Mouse (Mus musculus): ENCODE results near the gene Pdcd2l. TPM values are rescaled to one million over a fixed set of nuclear protein-coding genes. Genes with fewer than 3 reads are reported as not detected.

Gene Pdcd2l
- 22.8 to 29.8 TPM (median 27.6 TPM) in 4 replicates for total RNA-seq (2023; ENCODE audit: inconsistent age)

GRCm38 (mm10) chr7:34196132-34197128 is at the start of gene Pdcd2l:
Pdcd2l (minus strand) TSS chr7:34196661.

DNA sequence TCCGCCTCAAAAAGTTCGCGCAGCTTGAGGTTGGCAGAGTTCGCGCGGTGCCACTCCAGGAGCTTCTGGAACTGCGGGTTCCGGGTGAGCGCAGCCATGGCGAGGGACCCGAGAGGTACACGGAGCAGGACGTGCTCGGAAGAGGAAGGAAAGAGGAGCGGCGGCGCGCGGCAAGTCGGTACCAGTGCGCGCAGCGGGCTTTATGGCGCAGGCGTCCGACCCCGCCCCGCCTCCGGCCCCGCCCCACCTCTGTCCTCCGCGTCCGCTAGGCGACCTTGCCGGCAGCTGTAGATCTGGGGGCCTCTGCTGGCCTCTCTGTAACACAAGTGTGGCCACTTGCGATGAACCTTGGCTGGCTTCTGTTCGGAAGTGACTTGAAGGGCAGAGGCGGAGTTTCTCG is 33.7 kb upstream of the Pdcd2l start, which contains the start of gene Gpi1:
Gpi1 (minus strand) TSS at position 221 of the 400 bp plus-strand sequence.

GRCm38 (mm10) chr7:34169454-34169853 is 27.0 kb downstream of the Pdcd2l start, which contains the start of gene Uba2:
Uba2 (minus strand) TSS chr7:34169599.

Other genes with a start within 250 kb of the Pdcd2l start
- not detected in 4 replicates for gene Scgb2b27, start 182.7 kb downstream of the Pdcd2l start, total RNA-seq (2023; ENCODE audit: inconsistent age)
- not detected in 4 replicates for gene Scgb1b27, start 175.2 kb downstream of the Pdcd2l start, total RNA-seq (2023; ENCODE audit: inconsistent age)
- not detected in 4 replicates for gene Scgb1b30, start 101.2 kb downstream of the Pdcd2l start, total RNA-seq (2023; ENCODE audit: inconsistent age)
- gene Wtip, start 63.4 kb downstream of the Pdcd2l start, total RNA-seq (2023; ENCODE audit: inconsistent age) = not detected in 4 replicates
- gene Uba2, start 27.1 kb downstream of the Pdcd2l start, total RNA-seq (2023; ENCODE audit: inconsistent age) = 85.7 to 95.3 TPM (median 88.2 TPM) in 4 replicates
- 219 to 269 TPM (median 250 TPM) in 4 replicates for gene Gpi1, start 33.7 kb upstream of the Pdcd2l start, total RNA-seq (2023; ENCODE audit: inconsistent age)
- not detected in 4 replicates for gene Gm6096, start 54.4 kb upstream of the Pdcd2l start, total RNA-seq (2023; ENCODE audit: inconsistent age)
- 48.9 to 64.6 TPM (median 60.4 TPM) in 4 replicates for gene 4931406P16Rik, start 116.9 kb upstream of the Pdcd2l start, total RNA-seq (2023; ENCODE audit: inconsistent age)
- 183 to 200 TPM (median 188 TPM) in 4 replicates for gene Lsm14a, start 196.7 kb upstream of the Pdcd2l start, total RNA-seq (2023; ENCODE audit: inconsistent age)

Data from B cell, adult (primary cell).